Mouse (Mus musculus) heart, postnatal 25 days (tissue): ENCODE data around the gene Atp6ap1. TPM values are rescaled to one million over a fixed set of nuclear protein-coding genes. Genes with fewer than 3 reads are reported as not detected.
A peak's percentile ranks its signal among the peaks of the same experiment; 100 is the strongest.

Experiments
- DNase-seq: peaks from one replicate; pipeline ENCODE4 v3.0.0; 2022; ENCODE audit warnings: low spot score
- intact Hi-C: fragments of 180-260 bp; cut with DNase I; formaldehyde crosslinking; loops from one replicate; pipeline ENCODE4 v1.15.1; 2025
- total RNA-seq, 2 experiments: library from RNA; stranded (reverse); gene quantifications; 2 replicates each; pipeline ENCODE4 v1.2.3; 2021

The Atp6ap1 gene
- 100 to 1,000 TPM; 128 to 139 TPM for total RNA-seq

DNA sequence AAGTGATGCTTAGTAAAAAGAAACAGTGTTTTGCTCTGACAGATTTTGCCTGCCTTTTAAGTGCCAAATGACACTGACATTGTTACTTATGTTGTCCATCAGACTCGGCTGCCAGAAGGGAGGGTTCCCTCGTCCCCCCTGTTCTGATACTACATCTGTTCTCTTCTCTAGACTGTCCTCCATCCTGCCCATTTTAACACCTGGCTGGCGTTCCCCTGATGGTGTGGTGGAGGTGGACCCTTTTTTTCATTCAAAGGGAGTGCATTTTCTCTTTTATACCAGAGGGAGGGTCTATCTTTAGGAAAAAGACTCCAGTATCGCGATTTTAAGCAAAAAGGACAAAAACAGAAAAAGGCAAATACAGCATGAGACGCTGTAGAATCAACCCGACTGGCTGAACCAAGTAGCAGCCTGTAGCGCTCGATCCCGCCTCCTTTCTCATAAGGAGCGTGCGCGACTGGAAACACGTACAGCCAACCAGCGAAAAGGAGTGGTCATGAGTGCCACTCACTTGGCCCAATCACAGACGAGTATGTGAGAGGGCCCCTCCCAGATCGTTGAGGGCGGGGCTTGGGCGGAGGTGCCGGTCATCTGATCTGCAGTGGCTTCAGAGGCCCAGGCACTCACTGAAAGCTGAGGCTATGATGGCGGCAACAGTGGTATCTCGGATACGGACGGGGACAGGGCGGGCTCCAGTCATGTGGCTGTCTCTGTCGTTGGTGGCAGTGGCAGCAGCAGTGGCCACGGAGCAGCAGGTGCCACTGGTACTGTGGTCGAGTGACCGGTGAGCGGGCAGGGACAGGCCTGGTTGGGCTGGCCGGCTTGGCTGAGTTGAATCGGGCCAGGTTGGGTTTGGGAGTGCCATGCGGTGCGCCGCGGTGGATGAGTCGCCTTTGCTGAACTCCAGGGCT, at the start of gene Atp6ap1:
Gene Atp6ap1, plus strand, starts transcription at position 560 of the 911 bp plus-strand sequence.
- intact Hi-C loops, result no loop called here

DNA sequence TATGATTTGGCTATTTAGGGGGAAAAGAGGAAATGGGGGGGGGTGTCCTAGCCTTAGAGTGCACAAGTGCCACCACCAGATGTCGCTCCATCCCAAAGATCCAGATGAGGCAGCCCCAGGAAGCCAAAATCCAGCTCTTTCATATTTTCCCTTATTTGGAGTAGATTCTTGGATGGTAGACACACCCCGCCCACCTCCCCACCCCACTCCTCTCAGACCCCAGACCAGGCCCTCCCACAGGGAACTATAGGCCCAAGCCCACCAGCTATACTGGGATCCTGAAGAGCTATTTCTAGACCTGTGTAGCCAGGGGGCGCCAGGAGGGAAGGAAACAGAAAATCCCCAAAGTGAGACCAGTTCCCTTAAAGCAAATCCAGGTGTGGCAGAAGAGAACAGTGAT, 48.2 kb upstream of the Atp6ap1 start:
- DNase-seq, result no peak
- intact Hi-C loops, result loop anchor here (2.0 to 10.0 kb wide), 5 partner anchors 56 to 224 kb away; partner anchors contain the start of genes Gdi1 and Irak1

More for the DNA sequence above, at the start of gene Atp6ap1:
- DNase-seq, result peak; percentile 91

DNA sequence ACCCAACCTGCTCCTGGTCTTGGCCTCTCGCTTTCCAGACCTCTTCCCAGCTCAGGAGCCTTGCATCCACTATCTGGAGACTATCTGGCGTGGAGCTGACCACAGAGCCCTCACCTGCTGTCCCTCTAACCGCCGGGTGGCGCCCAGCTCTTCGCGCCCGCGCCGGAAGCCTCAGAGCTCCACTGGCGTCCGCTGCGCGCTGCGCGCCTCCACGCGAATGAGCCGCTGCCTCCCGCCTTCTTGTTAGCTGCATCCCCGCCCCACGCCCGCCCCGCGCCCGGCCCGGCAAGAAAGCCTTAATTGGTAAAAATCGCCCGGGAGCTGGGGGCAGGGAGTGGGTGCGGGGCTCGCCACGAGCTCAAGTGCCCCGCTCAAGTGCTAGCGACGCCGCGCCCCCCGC, 47.3 kb upstream of the Atp6ap1 start, which contains the start of gene Flna:
Gene Flna, minus strand, starts transcription at position 206 of the 400 bp plus-strand sequence.
- intact Hi-C loops, result loop anchor here (2.0 to 10.0 kb wide), 5 partner anchors 55 to 225 kb away; partner anchors contain the start of genes Gdi1 and Irak1
- DNase-seq, result peak; percentile 61

DNA sequence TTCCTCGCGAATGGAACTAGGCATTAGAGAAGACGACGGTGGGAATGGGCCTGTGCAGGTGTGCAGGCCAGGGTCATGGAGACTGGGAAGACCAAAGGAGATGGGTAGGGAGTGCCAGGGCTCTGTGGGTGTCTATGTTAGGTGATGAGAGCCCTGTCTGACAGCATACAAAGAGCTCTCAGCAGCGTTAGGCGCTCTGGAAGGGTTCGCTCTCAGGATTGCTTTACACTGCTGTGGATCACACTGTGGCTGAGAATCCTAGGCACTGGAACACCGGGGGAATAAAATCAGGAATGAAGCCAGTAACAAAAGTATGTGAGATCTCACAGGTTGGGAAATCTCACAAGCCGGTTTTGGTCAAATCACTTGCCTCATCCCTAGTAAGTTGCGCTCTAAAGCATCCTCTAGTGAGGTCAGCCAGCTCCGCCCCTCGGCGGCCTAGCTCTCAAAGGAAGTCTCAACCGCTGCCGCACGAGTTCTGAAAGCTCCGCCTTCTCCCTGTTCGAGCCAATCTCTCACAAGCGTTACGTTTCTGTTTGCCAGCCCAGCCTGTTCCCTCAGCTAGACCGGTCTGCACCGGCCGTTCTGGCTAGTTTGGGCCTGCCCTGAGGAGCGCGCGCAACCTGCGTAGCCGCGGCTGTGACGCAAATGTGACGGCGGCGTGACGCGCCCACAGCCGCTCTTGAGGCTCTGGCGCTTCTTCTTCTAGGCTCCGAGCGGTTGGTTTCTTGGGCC, 42.6 kb upstream of the Atp6ap1 start, which contains the start of gene Emd:
Gene Emd, plus strand, starts transcription at position 535 of the 735 bp plus-strand sequence.
- intact Hi-C loops, result no loop called here
- peak; percentile 88 for DNase-seq

DNA sequence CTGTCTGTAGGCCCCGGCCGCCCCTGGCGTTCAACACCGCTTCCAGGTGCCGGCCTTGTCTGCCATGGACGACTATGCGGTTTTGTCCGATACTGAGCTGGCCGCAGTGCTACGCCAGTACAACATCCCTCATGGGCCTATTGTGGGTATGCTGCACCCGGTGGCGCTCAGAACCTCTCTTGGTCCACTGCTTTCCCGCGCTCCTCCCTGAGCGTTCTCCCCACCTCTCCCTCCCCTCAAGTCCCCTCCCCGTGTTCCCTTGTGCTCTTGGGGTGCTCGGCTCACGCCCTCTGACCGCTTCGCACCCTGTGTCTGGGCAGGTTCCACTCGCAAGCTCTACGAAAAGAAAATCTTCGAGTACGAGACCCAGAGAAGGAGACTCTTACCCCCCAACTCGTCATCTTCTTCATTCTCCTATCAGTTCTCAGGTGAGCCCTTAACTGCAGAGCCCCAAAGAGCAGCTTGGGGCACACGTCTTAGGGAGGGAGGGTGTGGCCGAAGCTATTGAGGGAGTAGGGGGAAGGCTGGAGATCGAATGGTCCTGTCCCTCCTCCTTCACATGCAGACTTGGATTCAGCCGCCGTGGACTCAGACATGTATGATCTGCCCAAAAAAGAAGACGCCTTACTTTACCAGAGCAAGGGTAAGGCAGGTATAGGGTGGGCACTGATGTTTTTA, 41.9 kb upstream of the Atp6ap1 start:
- DNase-seq, result no peak
- intact Hi-C loops, result no loop called here

DNA sequence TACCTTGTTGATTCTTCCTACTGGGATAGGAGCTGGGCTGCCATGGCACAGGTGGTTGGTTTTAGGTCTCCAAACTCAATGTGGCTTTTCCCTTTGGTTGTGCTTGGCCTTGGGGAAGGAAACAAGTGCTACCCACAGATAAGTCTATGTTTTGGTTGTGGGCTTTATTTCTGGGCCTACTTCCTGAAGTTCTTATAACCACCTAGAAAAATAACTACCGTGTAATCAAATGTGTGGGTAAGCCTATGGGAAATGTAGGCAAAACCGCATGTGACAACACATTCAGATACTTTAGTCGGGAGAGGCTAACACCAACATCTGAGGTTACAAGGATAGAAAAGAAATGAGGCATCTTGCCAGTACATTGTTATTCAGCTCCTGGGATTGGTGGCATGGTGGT, 39.2 kb upstream of the Atp6ap1 start:
- DNase-seq, result no peak
- intact Hi-C loops, result no loop called here

DNA sequence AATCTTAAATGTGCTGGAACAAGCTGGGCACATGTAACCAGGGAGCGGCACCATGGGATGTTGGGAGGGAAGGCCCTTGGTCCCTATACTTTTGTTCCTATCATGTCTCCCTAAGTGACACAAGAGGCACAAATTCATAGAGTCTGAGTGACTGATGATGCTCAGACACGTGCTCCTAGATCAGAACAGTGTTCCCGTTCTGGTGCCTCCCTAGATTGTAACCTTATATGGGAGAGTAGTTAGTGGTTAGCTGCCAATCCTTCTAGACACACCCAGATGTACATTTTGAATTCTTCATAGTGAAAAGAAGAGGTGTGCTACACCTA, 27.2 kb upstream of the Atp6ap1 start:
- intact Hi-C loops, result no loop called here
- no peak for DNase-seq

DNA sequence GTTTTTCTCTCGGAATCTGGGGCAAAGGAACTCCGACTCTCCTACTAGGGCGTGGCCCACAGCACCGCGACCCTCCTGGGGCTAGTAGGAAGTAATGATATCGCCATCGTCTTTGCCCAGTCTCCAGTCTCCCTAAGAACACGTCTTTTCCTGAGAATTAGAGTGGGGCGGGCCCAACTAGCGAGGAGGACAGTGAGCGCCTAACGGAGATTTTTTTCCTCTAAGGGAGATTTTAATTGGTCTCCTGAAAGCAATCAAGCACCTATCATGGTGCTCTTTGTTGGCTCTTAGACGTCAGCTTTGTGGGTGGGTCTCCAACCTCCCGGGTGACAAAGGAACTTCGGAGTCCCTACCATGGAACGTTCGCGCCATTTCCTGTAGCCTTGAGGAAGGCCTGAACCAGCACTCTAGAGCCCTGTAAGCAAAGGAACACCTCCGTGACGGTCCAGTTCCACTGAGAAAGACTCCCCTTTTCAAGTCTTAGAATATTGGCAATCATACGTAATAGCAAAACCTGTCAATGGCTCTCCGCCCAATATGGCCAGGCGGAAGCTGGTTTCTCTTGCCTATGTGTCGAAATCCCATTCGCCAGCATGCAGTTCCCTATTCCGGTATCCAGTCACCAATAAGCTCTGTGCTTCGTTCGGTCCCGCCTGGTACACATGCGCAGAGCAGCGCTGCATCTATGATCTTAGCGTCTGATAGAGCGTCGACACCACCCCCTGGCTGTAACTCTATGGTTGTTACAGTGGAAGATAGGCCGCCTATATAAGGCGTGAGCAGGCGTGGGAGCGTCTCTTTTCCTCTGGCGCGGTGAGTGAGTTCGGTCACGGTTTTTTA, 26.6 kb upstream of the Atp6ap1 start, which contains the start of gene Rpl10:
Gene Rpl10, plus strand, starts transcription at position 751 of the 840 bp plus-strand sequence.
- peak; percentile 91 for DNase-seq
- intact Hi-C loops, result no loop called here

DNA sequence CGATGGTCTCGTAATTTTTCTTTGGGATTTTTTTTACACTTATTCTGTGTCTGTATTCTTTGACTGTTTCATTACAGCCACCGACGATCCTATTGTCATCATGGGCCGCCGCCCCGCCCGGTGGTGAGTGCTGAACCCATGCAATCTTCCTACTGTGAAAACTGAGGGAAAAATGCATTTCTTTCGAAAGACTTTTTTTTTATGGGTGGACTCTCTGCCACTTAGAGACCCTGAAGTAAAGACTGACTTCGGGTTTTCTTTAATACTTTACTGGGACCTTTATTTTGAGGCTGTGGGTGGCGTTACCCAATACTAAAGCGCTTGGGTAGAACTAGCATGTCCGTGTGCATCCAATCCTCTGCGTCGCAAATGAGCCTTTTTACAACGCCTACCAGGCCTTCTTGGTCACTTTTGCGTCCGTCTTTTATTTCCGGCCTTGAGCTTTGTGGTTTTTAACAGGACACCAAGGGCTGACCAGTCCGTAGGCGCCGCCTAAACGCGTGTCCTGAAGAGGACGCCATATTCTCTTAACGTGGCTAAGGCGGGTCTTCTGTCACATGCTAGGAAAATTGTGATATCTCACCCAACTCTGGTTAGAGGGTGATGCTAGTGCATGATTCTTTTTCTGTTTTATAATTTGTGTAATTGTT, 25.9 kb upstream of the Atp6ap1 start:
- DNase-seq, result no peak
- intact Hi-C loops, result no loop called here

DNA sequence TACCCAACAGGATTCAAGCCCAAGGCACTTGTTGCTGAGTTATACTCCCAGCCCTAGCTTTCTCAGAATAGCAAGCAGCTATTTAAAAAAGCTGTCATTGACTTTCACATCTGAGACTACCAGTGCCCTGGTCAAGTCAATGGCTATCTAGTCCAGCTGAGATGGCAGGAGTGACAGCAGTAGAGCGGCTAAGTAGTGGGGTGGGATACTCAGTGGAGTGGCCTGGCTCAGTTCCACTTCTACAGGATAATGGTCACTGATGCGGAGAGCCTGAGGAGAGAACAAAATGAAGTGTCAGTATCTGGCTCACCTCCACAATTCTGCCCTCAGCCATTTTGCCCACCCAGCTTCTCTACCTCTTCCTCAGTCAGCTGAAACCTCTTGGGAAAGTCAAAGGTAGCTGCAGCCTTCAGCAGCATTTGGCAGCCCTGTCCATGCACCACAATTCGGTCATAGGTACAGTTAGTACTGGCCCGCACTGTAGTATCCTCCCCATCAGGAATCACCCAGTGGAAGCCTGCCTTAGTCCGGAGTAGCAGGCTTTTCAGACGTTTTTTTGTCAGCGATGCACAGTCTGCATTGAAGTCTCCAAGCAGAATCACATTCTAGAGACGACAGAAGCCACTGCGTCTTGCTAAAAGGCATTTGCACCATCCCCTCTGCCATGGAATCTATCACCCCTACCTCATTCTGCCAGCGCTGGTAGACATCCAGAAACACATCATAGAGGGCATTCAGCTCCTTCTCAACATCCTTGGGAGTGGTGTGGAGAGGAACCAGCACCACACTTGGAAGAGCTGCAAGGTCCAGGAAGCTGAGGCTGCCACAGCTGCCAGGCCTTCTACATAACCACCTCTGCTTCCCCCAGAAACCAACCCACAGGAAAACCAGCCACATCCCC, 23.2 kb upstream of the Atp6ap1 start:
- DNase-seq, result no peak
- intact Hi-C loops, result no loop called here

DNA sequence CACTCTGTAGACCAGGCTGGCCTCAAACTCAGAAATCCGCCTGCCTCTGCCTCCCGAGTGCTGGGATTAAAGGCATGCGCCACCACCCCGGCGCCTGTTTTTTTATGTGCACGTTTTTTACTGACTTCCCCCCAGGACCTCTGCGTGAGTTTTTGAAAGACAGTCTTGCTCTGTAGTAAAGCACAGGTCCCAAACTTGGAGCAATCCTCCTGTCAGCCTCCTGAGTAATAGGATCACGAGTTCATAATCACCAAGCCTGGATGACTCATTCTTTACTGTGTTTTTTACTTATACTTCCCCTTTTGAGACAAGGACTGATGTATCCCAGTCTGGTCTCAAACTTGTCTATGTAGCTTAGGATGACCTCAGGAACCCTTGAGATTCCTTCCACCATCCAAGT, 19.0 kb upstream of the Atp6ap1 start:
- intact Hi-C loops, result no loop called here
- no peak for DNase-seq

DNA sequence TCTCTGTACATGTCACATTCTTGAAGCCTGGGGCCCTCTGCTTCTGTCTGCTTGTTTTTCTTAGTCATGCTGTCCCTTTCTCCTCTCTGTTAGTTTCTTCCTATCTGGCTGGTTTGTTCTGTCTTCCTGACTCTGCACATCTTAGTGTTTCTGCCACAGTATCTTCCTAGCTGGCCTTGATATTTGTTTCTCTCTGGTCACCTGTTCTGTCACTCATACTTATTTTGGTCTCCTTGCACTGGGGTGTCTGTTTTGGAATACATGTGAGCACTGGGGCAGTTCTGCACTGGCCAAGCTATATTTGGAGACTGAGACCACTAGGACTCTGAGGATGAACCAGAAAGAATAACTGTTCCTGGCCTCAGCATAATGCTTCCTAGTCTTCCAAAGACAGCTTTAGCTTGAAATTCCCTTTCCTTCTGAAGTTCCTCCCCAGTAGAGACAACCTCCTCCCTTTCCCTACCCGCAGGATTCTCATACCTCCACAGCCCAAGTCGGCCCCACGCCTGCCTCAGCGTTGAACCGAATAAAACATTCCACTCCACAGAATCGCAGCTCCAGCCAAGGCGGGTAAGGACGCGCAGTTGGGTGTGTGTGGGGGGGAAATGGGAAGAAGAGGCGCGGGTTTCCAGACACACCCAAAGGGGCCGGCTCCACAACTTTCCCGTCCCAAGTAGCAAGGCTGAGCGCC, 15.7 kb upstream of the Atp6ap1 start:
- intact Hi-C loops, result no loop called here

DNA sequence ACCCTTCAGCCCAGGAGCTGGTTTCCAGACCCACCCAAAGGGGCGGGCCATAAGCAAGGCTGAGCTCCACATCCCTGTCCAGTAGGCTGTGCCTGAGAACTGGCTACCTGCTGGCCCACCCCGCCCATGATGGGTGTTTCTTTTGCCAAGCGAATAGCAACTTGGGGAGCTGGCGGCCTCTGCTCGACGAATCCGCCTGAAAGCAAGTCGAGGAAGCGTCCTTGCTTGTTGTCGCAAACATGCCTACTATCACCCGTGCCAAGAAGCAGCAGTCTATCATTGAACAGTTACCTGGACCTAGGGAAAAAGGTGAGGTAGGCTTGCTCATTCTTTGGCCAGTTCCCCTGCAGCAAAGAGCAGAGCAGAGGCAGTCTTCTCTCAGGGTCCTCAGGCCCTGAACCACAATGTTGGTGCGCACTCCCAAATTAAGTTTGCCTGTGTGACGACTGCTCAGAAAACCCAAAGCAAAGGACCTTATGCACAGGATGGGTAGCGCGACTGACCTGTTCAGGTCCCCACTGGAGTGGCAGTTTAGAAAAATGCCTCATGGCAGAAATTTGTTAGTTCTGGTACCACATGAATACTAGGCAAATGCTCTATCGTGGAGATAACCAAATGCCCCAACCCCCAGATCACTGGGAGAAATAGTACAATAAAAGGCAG, 15.0 kb upstream of the Atp6ap1 start, which contains the start of the genes Taz and Dnase1l1:
Gene Taz, plus strand, starts transcription at position 181 of the 663 bp plus-strand sequence.
Gene Dnase1l1, minus strand, starts transcription at position 606 of the 663 bp plus-strand sequence.
- intact Hi-C loops, result no loop called here
- DNase-seq, result peak; percentile 81

More for the DNA sequence above, 15.7 kb upstream of the Atp6ap1 start:
- DNase-seq, result no peak

DNA sequence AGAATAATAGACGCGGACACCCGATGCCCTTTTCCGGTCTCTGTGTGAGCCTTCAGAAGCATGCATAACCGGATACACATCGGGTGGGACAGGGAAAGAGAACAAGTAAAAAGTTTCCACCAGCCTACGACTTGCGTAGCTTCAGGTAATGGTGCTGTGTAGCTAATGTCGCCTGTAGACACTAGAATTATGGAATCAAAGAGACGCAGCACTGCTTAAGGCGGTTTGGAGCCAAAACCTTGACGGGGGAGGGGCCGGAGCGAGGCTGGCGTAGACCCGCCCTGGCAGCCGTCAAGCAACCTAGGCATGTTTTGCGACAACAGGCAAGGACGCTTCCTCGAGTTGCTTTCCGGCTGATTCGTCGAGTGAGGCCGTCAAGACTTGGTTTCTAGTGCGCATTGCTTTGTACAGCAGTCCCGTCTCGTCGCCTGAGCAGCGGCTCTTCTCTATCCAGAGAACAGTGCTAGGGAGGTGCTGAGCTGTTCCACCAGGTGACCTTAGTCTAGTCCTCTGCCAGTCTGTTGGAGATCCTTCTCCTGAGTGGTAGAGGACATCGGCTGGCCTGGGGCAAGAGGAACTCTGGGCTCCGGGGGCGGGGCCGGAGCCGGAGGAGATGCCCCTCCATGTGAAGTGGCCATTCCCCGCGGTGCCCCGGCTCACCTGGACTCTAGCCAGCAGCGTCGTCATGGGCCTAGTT, 14.4 kb upstream of the Atp6ap1 start:
- intact Hi-C loops, result no loop called here
- peak; percentile 75 for DNase-seq

DNA sequence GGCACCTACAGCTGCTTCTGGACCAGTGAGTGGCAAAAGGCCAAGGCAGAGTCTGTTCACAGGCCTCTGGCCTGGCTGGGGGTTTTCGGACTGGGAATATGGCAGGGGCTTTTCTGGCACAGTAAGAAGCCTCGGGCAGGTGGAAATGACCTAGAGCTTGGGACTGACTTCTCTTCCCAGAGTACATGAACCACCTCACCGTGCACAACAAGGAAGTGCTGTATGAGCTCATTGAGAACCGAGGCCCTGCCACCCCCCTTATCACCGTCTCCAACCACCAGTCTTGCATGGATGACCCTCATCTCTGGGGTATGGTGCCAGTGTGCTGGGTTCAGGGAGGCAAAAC, 13.8 kb upstream of the Atp6ap1 start:
- intact Hi-C loops, result no loop called here
- no peak for DNase-seq

DNA sequence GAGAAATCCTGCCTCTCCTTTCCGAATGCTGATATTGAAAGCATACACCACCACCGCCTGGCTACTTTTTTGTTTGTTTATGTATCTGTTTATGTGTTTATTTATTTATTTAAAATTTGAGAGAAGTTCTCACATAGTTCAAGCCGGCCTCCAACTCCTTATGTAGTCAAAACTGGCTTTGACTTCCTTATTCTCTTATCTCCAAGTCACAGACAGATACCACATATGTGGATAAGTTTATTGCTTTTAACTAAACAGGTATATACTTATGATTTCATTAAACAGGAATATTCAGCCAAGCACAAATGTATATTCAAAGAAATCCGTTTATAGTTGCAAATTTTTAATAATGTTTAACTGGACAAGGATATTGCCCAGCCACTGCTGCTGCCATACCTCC, 3.5 kb upstream of the Atp6ap1 start:
- no peak for DNase-seq
- intact Hi-C loops, result no loop called here
